Mouse (Mus musculus): ENCODE measurements at regions not wholly inside any gene's neighbourhood (a gene's known extent, or its start where the extent isn't known, plus 50 kb on each side); places are given as distances from the start of the nearest gene placed in this dataset.

DNA sequence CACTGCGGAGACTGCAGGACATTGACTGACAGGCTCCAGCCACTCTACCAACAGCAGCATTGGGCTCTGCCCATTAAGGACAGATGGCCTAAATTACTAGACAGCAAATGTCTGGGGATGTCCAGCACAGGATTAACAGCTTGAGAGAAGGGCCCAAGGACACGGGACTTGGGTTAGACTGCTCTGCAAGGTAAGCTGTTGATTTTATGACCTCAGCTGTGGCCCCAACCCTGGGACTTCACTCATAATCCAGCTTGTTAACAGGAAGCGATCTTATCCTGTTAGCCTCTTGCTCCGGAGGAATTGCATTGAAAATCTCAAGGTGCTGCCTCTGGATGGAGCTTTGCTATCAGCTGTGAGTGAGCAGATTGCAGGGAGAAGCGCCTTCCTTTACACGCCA, 293.2 kb upstream of the Eef2kmt start:
- no peak for ATAC-seq (ENCODE audit: insufficient read depth)
- Histone ChIP-seq H3K27ac (no peak overlapping the region), H3K4me1 (replicated peaks; ENCODE audit: control insufficient read depth in 2 of 2, insufficient read depth in 2 of 2, low read length in 1 of 2) (no peaks in the 10 kb centered on the region), H3K4me2 (ENCODE audit: low read depth) (no peak overlapping the region), H3K9me3 (ENCODE audit: control insufficient read depth, low read length) (no peaks in the 10 kb centered on the region), H3K9ac (replicated peaks) (no peak overlapping the region), H3K36me3 (replicated peaks; ENCODE audit: control insufficient read depth, insufficient read depth, low read depth) (no peaks in the 10 kb centered on the region), H3K27me3 (ENCODE audit: control insufficient read depth, insufficient read depth, low read length) (no peaks in the 10 kb centered on the region), H3K4me3 (ENCODE audit: insufficient read depth in 1 of 2, low read depth in 2 of 2, low read length in 2 of 2) (no peak overlapping the region)
- no peak for DNase-seq (ENCODE audit: low read depth in 3 of 3, low spot score in 3 of 3)
- 53% methylated on average over 6 of the region's 6 CpGs for WGBS (ENCODE audit: insufficient replicate concordance)
- TF ChIP-seq CTCF (IDR thresholded peaks at IDR 0.05; ENCODE audit: low read depth), result no peak

DNA sequence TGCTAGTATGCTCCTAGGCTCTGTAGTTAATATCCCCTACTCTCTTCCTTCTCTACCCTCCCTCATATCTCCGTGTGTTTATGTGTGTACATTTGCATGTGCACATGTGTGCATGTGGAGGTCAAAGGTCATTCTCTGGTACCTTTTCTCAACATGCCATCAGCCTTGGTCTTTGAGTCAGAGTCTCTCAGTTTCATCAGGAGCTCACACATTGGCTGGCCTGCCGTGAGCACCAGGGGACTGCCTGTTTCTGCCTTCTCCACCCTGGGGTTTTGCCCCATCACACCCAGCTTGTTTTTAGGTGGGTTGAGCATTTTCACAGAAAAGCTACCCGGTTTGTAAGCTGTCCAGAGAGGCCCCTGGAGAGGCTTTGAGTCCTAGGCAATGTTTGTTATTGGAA, 292.8 kb upstream of the Eef2kmt start:
- Histone ChIP-seq H3K4me1 (replicated peaks; ENCODE audit: control insufficient read depth in 2 of 2, insufficient read depth in 2 of 2, low read length in 1 of 2) (no peaks in the 10 kb centered on the region), H3K27me3 (ENCODE audit: control insufficient read depth, insufficient read depth, low read length) (no peaks in the 10 kb centered on the region), H3K27ac (no peak overlapping the region), H3K9me3 (ENCODE audit: control insufficient read depth, low read length) (no peaks in the 10 kb centered on the region), H3K4me2 (ENCODE audit: low read depth) (no peak overlapping the region), H3K36me3 (replicated peaks; ENCODE audit: control insufficient read depth, insufficient read depth, low read depth) (no peaks in the 10 kb centered on the region), H3K4me3 (ENCODE audit: insufficient read depth in 1 of 2, low read depth in 2 of 2, low read length in 2 of 2) (no peak overlapping the region), H3K9ac (replicated peaks) (no peak overlapping the region)
- TF ChIP-seq EP300 (IDR thresholded peaks at IDR 0.05; ENCODE audit: low read depth), result no peak
- TF ChIP-seq CTCF (IDR thresholded peaks at IDR 0.05; ENCODE audit: low read depth), result no peak
- 39% methylated on average over 3 of the region's 3 CpGs for WGBS (ENCODE audit: insufficient replicate concordance)
- no peak for DNase-seq (ENCODE audit: low read depth in 3 of 3, low spot score in 3 of 3)
- no peak for ATAC-seq (ENCODE audit: insufficient read depth)

DNA sequence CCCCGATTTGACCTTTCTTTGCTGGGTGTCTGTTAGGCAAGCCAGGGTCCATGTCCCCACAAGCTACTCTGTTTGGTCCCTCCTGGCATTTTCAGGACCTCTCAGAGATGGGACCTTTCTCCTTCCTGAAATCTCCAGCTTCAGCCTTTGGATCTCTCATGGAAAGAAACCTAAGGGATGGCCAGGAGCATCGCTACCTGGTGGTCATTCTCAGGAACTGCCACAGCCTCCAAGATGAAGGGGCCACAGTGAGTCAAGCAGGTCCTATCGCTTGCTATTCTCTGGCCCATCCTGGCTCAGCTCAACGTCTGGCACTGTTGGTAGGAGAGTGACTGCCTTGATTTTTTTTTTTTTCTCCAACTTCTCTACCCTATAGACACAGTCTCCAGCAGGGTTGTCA, 291.0 kb upstream of the Eef2kmt start:
- Histone ChIP-seq H3K36me3 (replicated peaks; ENCODE audit: control insufficient read depth, insufficient read depth, low read depth) (no peaks in the 10 kb centered on the region), H3K9ac (replicated peaks) (no peak overlapping the region), H3K27me3 (ENCODE audit: control insufficient read depth, insufficient read depth, low read length) (no peaks in the 10 kb centered on the region), H3K4me3 (ENCODE audit: insufficient read depth in 1 of 2, low read depth in 2 of 2, low read length in 2 of 2) (no peak overlapping the region), H3K4me1 (replicated peaks; ENCODE audit: control insufficient read depth in 2 of 2, insufficient read depth in 2 of 2, low read length in 1 of 2) (no peaks in the 10 kb centered on the region), H3K27ac (no peak overlapping the region), H3K4me2 (ENCODE audit: low read depth) (no peak overlapping the region), H3K9me3 (ENCODE audit: control insufficient read depth, low read length) (no peaks in the 10 kb centered on the region)
- no peak for TF ChIP-seq EP300 (IDR thresholded peaks at IDR 0.05; ENCODE audit: low read depth)
- TF ChIP-seq CTCF (IDR thresholded peaks at IDR 0.05; ENCODE audit: low read depth), result peak; percentile 9; the same call in 1 of the 2 replicates
- DNase-seq (ENCODE audit: low read depth in 3 of 3, low spot score in 3 of 3) (no peak), ATAC-seq (ENCODE audit: insufficient read depth) (no peak)
- WGBS (ENCODE audit: insufficient replicate concordance), result 40% methylated on average over 4 of the region's 4 CpGs

DNA sequence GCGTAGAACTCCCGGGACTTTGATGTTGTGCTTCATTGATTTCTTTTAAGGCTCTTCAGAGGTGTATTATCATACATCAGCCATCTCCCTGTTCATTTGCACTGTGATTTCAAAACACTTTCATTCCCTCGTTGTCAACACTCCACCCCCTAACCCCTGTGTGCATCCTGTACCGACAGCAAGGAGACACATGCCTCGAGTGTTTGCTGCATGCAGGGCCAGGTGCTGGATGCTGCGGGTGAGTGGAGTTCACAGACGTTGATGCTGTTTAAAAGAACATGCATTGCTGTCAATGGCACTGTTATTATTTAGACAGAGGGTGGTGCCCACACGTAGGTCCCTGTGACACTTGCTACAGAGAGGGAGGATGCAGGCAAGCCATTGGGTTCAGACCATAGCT, 290.0 kb upstream of the Eef2kmt start:
- DNase-seq (ENCODE audit: low read depth in 3 of 3, low spot score in 3 of 3) (no peak), ATAC-seq (ENCODE audit: insufficient read depth) (no peak)
- no peak overlapping the region for H3K27ac ChIP-seq
- no peaks in the 10 kb centered on the region for H3K4me1 ChIP-seq (replicated peaks; ENCODE audit: control insufficient read depth in 2 of 2, insufficient read depth in 2 of 2, low read length in 1 of 2)
- no peaks in the 10 kb centered on the region for H3K9me3 ChIP-seq (ENCODE audit: control insufficient read depth, low read length)
- no peaks in the 10 kb centered on the region for H3K36me3 ChIP-seq (replicated peaks; ENCODE audit: control insufficient read depth, insufficient read depth, low read depth)
- no peak overlapping the region for H3K4me2 ChIP-seq (ENCODE audit: low read depth)
- H3K9ac ChIP-seq (replicated peaks), result no peak overlapping the region
- WGBS (ENCODE audit: insufficient replicate concordance), result 46% methylated on average over 8 of the region's 8 CpGs
- H3K4me3 ChIP-seq (ENCODE audit: insufficient read depth in 1 of 2, low read depth in 2 of 2, low read length in 2 of 2), result no peak overlapping the region
- H3K27me3 ChIP-seq (ENCODE audit: control insufficient read depth, insufficient read depth, low read length), result no peaks in the 10 kb centered on the region
- no peak for TF ChIP-seq CTCF (IDR thresholded peaks at IDR 0.05; ENCODE audit: low read depth)
- no peak for TF ChIP-seq EP300 (IDR thresholded peaks at IDR 0.05; ENCODE audit: low read depth)

DNA sequence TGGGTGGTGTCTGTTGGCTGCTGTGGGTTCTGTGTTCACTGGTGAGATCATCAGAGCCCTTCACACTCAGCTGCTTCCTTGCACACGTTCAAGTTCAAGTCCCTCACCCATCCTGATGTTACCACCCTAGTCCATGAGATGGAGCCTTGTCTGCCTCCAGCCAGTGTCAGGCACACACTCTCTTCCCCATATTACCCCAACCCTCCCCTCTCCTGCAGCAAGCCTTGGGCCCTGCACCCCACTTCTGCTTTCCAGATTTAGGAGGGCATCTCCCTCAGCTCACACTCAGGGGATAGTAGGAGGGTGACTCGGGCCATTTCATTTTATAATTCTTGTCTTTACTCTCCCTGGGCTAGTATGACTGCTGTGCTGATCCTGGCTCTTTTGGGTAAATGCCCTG, 288.7 kb upstream of the Eef2kmt start:
- DNase-seq (ENCODE audit: low read depth in 3 of 3, low spot score in 3 of 3) (no peak), ATAC-seq (ENCODE audit: insufficient read depth) (no peak)
- no peaks in the 10 kb centered on the region for H3K4me1 ChIP-seq (replicated peaks; ENCODE audit: control insufficient read depth in 2 of 2, insufficient read depth in 2 of 2, low read length in 1 of 2)
- H3K9me3 ChIP-seq (ENCODE audit: control insufficient read depth, low read length), result no peaks in the 10 kb centered on the region
- no peak overlapping the region for H3K4me2 ChIP-seq (ENCODE audit: low read depth)
- TF ChIP-seq CTCF (IDR thresholded peaks at IDR 0.05; ENCODE audit: low read depth) (no peak), EP300 (IDR thresholded peaks at IDR 0.05; ENCODE audit: low read depth) (no peak)
- H3K27me3 ChIP-seq (ENCODE audit: control insufficient read depth, insufficient read depth, low read length), result no peaks in the 10 kb centered on the region
- WGBS (ENCODE audit: insufficient replicate concordance), result 34% methylated on average over 2 of the region's 2 CpGs
- no peak overlapping the region for H3K9ac ChIP-seq (replicated peaks)
- no peak overlapping the region for H3K27ac ChIP-seq
- H3K4me3 ChIP-seq (ENCODE audit: insufficient read depth in 1 of 2, low read depth in 2 of 2, low read length in 2 of 2), result no peak overlapping the region
- no peaks in the 10 kb centered on the region for H3K36me3 ChIP-seq (replicated peaks; ENCODE audit: control insufficient read depth, insufficient read depth, low read depth)

Data from liver, embryonic 14.5 days (tissue).